Mouse (Mus musculus) urinary bladder, postnatal 25 days (tissue): ENCODE measurements around the gene Epdr1.
"Not testable (repeated sequence)": the region's sequence is repeated elsewhere in the genome, so short reads cannot be mapped to it uniquely, and the experiment has no call there.

ENCODE experiments used
- DNase-seq: peaks from one replicate; pipeline ENCODE4 v3.0.0; 2022; ENCODE audit warnings: low spot score

Gene Epdr1

GRCm38 (mm10) chr13:19604916-19605315 is 14.8 kb downstream of the Epdr1 start:
- no peak for DNase-seq

GRCm38 (mm10) chr13:19603719-19604118 is 16.0 kb downstream of the Epdr1 start:
- DNase-seq: no peak

GRCm38 (mm10) chr13:19602531-19602930 is 17.2 kb downstream of the Epdr1 start:
- DNase-seq: no peak

GRCm38 (mm10) chr13:19599242-19599641 is 20.5 kb downstream of the Epdr1 start:
- no peak for DNase-seq

GRCm38 (mm10) chr13:19595141-19595540 is 24.6 kb downstream of the Epdr1 start:
- no peak for DNase-seq

- no peak for DNase-seq
Observed at GRCm38 (mm10) chr13:19590996-19591759, 28.5 kb downstream of the Epdr1 start.

GRCm38 (mm10) chr13:19575947-19576346 is 43.8 kb downstream of the Epdr1 start:
- DNase-seq: no peak

GRCm38 (mm10) chr13:19574723-19575122 is 45.0 kb downstream of the Epdr1 start:
- DNase-seq: not testable (repeated sequence)

GRCm38 (mm10) chr13:19570166-19570565 is 49.6 kb downstream of the Epdr1 start:
- not testable (repeated sequence) for DNase-seq

- no peak for DNase-seq
Observed at GRCm38 (mm10) chr13:19562510-19562909, 57.2 kb downstream of the Epdr1 start.

GRCm38 (mm10) chr13:19555391-19555790 is 64.3 kb downstream of the Epdr1 start:
- no peak for DNase-seq
